Mouse (Mus musculus): Measurements from ENCODE around the gene Fhad1.

Gene Fhad1

GRCm38 (mm10) chr4:141885451-141885850, 129.4 kb downstream of the Fhad1 start:
- no peak for DNase-seq (ENCODE audit: low spot score in 2 of 2)

GRCm38 (mm10) chr4:141882858-141883257, 132.0 kb downstream of the Fhad1 start:
- no peak for DNase-seq (ENCODE audit: low spot score in 2 of 2)

- DNase-seq (ENCODE audit: low spot score in 2 of 2) = no peak
Observed at GRCm38 (mm10) chr4:141881950-141882349, 132.9 kb downstream of the Fhad1 start.

GRCm38 (mm10) chr4:141881289-141881914, 133.5 kb downstream of the Fhad1 start:
- no peak for DNase-seq (ENCODE audit: low spot score in 2 of 2)

GRCm38 (mm10) chr4:141879875-141880274, 135.0 kb downstream of the Fhad1 start:
- no peak for DNase-seq (ENCODE audit: low spot score in 2 of 2)

GRCm38 (mm10) chr4:141879074-141879473, 135.8 kb downstream of the Fhad1 start:
- no peak for DNase-seq (ENCODE audit: low spot score in 2 of 2)

- DNase-seq (ENCODE audit: low spot score in 2 of 2) = no peak
Observed at GRCm38 (mm10) chr4:141878621-141879020, 136.3 kb downstream of the Fhad1 start.

GRCm38 (mm10) chr4:141875481-141876108, 139.3 kb downstream of the Fhad1 start:
- DNase-seq (ENCODE audit: low spot score in 2 of 2) = no peak

GRCm38 (mm10) chr4:141874601-141875460, 140.1 kb downstream of the Fhad1 start, which contains the start of gene Efhd2:
Gene Efhd2, minus strand, starts transcription at chr4:141874920.
- peak; percentile 85 to 87 for DNase-seq (ENCODE audit: low spot score in 2 of 2)

GRCm38 (mm10) chr4:141874111-141874600, 140.7 kb downstream of the Fhad1 start:
- DNase-seq (ENCODE audit: low spot score in 2 of 2) = no peak

GRCm38 (mm10) chr4:141872977-141873376, 141.9 kb downstream of the Fhad1 start:
- peak in 1 of 2 experiments; percentile 68 for DNase-seq (ENCODE audit: low spot score in 2 of 2)

- DNase-seq (ENCODE audit: low spot score in 2 of 2) = no peak
Observed at GRCm38 (mm10) chr4:141871909-141872308, 143.0 kb downstream of the Fhad1 start.

GRCm38 (mm10) chr4:141871333-141871725, 143.6 kb downstream of the Fhad1 start:
- no peak for DNase-seq (ENCODE audit: low spot score in 2 of 2)

GRCm38 (mm10) chr4:141870666-141871332, 144.1 kb downstream of the Fhad1 start:
- peak in 1 of 2 experiments; percentile 67 for DNase-seq (ENCODE audit: low spot score in 2 of 2)

- no peak for DNase-seq (ENCODE audit: low spot score in 2 of 2)
Observed at GRCm38 (mm10) chr4:141869436-141870215, 145.3 kb downstream of the Fhad1 start.

- DNase-seq (ENCODE audit: low spot score in 2 of 2) = no peak
Observed at GRCm38 (mm10) chr4:141868051-141868450, 146.8 kb downstream of the Fhad1 start.

GRCm38 (mm10) chr4:141867498-141867897, 147.4 kb downstream of the Fhad1 start:
- DNase-seq (ENCODE audit: low spot score in 2 of 2) = peak in 1 of 2 experiments; percentile 62

- no peak for DNase-seq (ENCODE audit: low spot score in 2 of 2)
Observed at GRCm38 (mm10) chr4:141866933-141867490, 147.9 kb downstream of the Fhad1 start.

- DNase-seq (ENCODE audit: low spot score in 2 of 2) = no peak
Observed at GRCm38 (mm10) chr4:141865600-141865999, 149.3 kb downstream of the Fhad1 start.

GRCm38 (mm10) chr4:141865006-141865405, 149.9 kb downstream of the Fhad1 start:
- DNase-seq (ENCODE audit: low spot score in 2 of 2) = no peak

GRCm38 (mm10) chr4:141864506-141864905, 150.4 kb downstream of the Fhad1 start:
- DNase-seq (ENCODE audit: low spot score in 2 of 2) = no peak
